Mouse (Mus musculus) MN1 (cell line): ENCODE results near the gene Chrnd.

Source experiments
- DNase-seq: peaks from one replicate; pipeline ENCODE4 v3.0.0-alpha.2; 2016; ENCODE audit warnings: low spot score

Gene Chrnd

GRCm38 (mm10) chr1:87183998-87184750, 6.2 kb upstream of the Chrnd start:
- DNase-seq = no peak

GRCm38 (mm10) chr1:87184751-87185139, 5.7 kb upstream of the Chrnd start:
- peak; percentile 71 for DNase-seq

DNA sequence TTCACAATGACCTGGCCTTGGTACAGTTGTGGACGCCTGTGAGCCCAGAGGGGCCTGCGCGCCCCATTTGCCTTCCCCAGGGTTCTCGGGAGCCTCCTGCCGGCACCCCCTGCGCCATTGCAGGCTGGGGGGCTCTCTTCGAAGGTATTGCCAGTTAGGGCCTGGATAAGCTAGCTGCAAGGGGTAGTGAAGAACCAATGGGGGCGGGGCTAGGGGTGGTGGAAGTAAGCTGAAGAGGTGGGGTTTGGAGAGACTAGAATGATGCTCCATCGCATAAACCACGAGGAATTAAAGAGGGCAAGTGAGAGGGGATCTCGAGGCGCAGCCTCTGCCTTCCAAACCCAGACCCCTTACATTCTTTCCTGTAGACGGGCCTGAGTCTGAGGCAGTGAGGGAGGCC, 4.9 kb upstream of the Chrnd start:
- no peak for DNase-seq

DNA sequence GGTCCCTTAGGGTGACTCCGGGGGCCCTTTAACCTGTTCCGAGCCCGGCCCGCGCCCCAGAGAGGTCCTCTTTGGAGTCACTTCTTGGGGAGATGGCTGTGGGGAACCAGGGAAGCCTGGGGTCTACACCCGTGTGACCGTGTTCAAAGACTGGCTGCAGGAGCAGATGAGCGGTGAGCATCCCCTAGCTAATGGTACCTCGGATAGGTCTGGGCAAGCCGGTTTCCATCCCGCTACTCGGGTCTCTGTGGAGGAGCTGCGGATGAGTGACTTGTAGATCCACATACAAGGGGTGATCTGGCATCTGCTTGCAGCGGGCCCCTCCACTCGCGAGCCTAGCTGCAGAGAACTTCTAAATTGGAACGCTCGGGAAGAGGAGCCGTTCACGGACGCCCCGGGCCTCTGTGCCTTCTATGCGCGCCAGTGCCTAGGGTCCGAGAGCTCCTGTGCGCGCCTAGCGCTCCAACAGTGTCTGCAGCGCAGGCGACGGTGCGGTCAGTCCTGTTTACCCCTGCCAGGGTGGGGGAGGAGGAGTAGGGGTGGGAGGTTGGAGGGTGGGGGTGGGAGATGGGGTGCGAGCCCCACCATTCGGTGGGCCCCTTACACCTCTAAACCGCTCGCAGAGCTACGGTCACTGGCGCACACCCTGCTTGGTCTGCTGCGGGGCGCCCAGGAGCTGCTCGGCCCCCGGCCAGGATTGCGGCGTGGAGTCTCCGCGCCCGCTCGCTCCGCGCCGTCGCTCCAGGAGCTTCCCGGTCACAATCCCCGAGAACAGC, 4.0 kb upstream of the Chrnd start:
- DNase-seq = no peak

GRCm38 (mm10) chr1:87187037-87187355, 3.4 kb upstream of the Chrnd start:
- peak; percentile 82 for DNase-seq

- peak; percentile 52 for DNase-seq
These were observed 6.9 kb downstream of the Chrnd start for GRCm38 (mm10) chr1:87197296-87197695.

- no peak for DNase-seq
These were observed 8.0 kb downstream of the Chrnd start for GRCm38 (mm10) chr1:87198119-87199065.

DNA sequence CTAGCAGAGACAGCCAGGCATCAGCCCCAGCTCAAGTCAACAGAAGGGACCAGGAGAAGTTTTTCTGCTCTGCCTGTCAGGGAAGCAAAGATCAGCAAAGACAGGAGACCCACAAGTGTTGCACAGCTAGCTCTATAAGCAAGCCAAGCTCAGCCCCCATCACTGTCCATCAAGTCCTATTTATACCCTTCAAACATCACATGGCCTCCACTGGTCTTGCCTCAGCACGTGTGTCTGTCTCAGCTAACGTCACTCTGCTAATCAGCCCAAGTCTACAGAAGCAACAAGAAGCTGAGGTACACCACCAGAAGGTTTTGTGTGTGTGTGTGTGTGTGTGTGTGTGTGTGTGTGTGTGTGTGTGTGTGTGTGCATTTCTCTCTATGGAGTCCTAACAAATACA, 10.4 kb downstream of the Chrnd start:
- no peak for DNase-seq

DNA sequence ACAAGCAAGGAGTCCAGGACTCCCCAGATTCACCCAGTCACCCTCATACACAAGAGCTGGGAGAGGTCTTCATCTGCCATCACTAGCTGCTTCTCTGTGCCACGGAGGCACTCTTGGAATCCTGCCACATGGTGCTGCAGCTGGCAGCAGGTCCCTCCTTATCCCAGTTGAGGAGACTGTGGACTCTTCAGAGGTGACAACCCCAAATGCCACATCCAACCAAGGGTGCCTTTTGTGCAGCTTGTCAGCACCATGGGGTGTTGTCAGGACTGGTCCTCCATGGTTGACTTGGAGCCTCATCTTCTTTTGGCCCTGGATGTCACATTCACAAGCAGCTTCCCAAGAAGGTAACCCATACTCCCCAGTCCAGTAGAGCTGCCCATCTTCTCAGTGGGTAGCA, 11.4 kb downstream of the Chrnd start:
- no peak for DNase-seq

DNA sequence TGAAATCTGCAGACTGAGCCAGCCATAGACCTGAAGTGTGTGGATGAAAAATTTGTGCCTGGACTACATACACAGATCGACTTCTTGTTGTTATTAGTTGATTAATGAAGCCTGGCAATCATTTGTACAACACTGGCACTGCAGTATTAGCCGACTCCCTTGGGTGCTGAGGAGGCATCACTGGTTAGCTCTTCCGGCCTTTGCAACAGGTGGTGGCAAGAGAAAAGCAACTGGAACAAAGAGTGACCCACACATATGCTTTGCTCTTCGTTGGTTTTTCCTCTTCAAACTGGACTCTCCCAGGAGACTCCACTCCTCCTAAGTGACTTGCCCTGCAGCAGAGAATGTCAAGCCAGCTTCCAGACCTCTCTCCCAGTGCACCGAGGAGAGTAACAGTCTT, 13.4 kb downstream of the Chrnd start:
- no peak for DNase-seq

- DNase-seq = no peak
These were observed 14.1 kb downstream of the Chrnd start, which contains the start of gene Chrng for GRCm38 (mm10) chr1:87204465-87204864. TSS of gene Chrng (plus strand) at chr1:87204657.

GRCm38 (mm10) chr1:87205038-87205437, 14.6 kb downstream of the Chrnd start:
- no peak for DNase-seq

DNA sequence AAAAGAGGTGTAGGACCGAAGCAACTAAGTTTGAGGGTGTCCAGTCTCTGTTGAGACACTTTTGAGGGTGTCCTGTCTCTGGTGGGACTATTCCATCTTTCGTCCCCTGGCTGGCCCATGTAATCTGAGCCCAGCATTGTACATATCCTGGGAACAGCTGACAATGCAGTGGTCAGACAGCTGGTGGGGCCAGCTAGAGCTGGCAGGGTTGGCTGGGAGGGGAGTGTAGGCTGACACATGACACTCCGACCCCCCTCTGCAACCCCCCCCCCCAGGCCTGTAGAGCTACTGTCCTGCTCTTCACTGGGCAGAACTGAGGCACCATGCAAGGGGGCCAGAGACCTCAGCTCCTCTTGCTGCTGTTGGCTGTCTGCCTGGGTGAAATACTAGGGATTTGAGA, 15.1 kb downstream of the Chrnd start:
- DNase-seq = no peak

DNA sequence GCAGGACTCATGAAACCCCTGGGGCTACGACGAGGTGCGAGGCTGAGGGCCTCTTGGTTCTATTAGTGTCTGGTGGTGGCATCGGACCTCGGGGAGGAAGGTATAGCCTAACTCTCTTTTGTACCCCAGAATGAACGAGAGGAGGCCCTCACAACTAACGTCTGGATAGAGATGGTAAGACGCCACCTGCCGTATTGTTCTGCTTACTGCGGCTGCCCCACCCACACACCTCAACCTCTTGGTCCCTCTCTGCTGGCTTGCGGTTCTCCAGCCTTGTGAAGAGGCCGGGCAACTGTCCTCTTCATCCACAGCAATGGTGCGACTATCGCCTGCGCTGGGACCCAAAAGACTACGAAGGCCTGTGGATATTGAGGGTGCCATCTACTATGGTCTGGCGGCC, 15.9 kb downstream of the Chrnd start:
- DNase-seq = no peak

DNA sequence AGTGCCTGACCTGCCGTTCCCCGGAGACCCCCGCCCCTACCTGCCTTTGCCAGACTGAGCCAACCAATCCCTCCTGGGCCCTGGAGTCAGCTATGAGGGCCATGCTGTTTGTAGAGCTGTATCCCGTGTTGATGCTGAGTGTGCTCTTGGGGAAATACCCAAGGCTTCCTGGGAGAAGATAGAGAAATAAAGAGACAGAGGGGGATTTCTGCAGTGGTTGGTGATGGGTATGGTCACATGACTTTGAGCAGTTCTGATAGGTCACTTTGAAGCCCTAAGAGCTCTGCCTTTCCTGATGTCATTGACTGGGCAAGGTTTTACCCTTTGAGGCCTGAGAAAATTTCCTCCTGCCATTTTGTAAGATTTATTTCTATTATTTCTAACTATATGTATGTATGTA, 21.0 kb downstream of the Chrnd start:
- no peak for DNase-seq

DNA sequence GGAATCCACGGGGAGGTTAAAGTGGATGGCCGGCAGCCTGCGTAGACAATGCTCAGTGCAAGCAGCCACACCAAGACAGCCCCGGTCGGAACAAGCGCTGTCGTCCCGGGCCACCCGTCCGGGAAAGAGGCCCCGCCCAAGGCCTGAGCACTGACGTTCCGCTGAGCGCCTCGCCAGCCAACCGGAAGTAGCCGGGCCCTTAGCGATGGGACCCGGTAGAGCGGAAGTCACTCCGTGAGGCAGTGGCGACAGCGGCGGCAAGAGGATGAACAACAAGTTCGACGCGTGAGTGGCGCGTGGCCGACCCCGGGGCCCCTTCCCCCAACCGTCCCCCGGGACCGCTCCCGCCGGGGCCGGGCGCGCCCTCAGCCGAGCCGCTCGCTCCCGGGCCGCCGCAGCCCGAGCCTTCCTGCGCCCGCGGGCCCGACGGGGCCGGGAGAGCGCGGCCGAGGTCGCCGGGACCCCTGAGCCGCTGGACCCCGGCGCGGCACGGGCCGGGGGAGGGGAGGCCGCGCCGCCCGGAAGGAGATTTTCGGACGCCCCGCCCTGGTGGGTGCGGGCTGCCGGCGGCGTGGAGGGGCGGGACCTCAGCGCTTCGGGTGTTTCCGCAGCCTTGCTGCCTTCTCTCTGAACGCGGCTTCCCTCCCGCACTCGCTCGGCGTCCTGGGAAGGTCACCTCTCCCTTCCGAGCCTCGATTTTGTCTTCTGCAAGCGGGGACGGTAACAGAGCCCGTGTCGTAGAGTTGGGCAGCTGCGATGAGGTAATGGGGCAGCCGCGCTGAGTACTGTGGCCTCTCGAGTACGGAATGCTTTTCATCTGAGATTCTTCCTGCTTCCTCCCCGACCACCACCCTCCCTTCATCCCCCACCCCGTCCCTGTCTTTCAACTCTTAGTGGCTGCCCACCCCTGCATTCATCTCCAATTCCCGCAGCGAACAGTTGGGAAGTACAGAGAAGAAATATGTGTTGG, 23.6 kb downstream of the Chrnd start, which contains the start of gene Eif4e2:
TSS of gene Eif4e2 (plus strand) at position 180 of the 970 bp plus-strand sequence.
- peak; percentile 97 for DNase-seq

DNA sequence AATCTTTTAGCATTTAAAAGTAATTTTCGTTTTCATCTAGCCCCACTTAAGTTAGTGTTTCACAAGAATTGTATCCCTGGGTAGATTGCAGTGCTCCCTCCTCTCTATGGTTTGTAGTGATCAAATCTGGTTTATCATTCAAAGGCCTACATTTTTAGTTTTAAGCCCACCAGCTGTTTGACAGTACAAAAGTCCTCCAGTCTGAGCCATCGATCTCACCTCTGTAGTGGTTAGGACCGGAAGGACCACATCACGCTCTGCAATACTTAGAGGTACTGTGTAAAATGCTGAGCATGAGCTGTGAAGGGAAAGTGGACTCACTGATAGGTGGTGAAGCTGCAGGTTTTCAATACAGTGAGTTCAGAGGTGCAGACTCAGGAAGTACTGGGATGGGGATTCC, 24.3 kb downstream of the Chrnd start:
- DNase-seq = peak; percentile 26

GRCm38 (mm10) chr1:87217938-87218337, 27.5 kb downstream of the Chrnd start:
- DNase-seq = peak; percentile 21

DNA sequence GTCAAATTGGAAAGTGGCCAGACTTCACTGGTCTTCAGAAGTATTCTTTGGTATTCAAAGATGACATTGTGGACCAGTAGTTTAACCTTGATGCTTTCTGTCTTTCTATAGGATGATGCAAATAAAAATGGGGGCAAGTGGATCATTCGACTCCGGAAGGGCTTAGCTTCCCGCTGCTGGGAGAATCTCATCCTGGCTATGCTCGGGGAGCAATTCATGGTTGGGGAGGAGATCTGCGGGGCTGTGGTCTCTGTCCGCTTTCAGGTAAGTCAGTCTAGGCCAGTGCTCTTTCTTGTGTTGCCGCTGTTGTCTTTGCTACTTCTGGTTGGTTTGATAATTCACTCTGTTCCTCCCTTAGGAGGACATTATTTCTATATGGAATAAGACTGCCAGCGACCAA, 35.3 kb downstream of the Chrnd start:
- DNase-seq = no peak

GRCm38 (mm10) chr1:87226409-87227159, 36.2 kb downstream of the Chrnd start:
- DNase-seq = no peak
